Mouse (Mus musculus): ENCODE measurements around the gene Ssna1.

Gene Ssna1

GRCm38 (mm10) chr2:25233421-25233820 lies 38.8 kb downstream of the Ssna1 start:
- in situ Hi-C loops (cut with MboI, MseI): loop anchor here (10.0 kb wide), 1 partner anchor 1671 kb away; the partner anchor contains the start of gene Surf6

- in situ Hi-C loops (cut with MboI, MseI): loop anchor here (10.0 kb wide), 1 partner anchor 1674 kb away; the partner anchor contains the start of gene Surf6
These were observed 41.2 kb downstream of the Ssna1 start for GRCm38 (mm10) chr2:25231038-25231437.

- in situ Hi-C loops (cut with MboI, MseI): loop anchor here (10.0 kb wide), 1 partner anchor 1674 kb away; the partner anchor contains the start of gene Surf6
These were observed 41.7 kb downstream of the Ssna1 start for GRCm38 (mm10) chr2:25230581-25230980.

GRCm38 (mm10) chr2:25229582-25229981 lies 42.7 kb downstream of the Ssna1 start:
- in situ Hi-C loops (cut with MboI, MseI): no loop called here

- in situ Hi-C loops (cut with MboI, MseI): no loop called here
These were observed 43.2 kb downstream of the Ssna1 start for GRCm38 (mm10) chr2:25228995-25229530.

GRCm38 (mm10) chr2:25228431-25228889 lies 43.8 kb downstream of the Ssna1 start:
- in situ Hi-C loops (cut with MboI, MseI): no loop called here

GRCm38 (mm10) chr2:25227406-25227805 lies 44.8 kb downstream of the Ssna1 start:
- in situ Hi-C loops (cut with MboI, MseI): no loop called here

GRCm38 (mm10) chr2:25226864-25227263 lies 45.4 kb downstream of the Ssna1 start:
- in situ Hi-C loops (cut with MboI, MseI): no loop called here

GRCm38 (mm10) chr2:25225811-25226379 lies 46.3 kb downstream of the Ssna1 start:
- in situ Hi-C loops (cut with MboI, MseI): no loop called here

- in situ Hi-C loops (cut with MboI, MseI): no loop called here
These were observed 47.2 kb downstream of the Ssna1 start for GRCm38 (mm10) chr2:25224766-25225752.

- in situ Hi-C loops (cut with MboI, MseI): no loop called here
These were observed 47.8 kb downstream of the Ssna1 start, which contains the start of gene Tubb4b for GRCm38 (mm10) chr2:25224492-25224765. Tubb4b (minus strand) TSS chr2:25224702.

GRCm38 (mm10) chr2:25223681-25224491 lies 48.4 kb downstream of the Ssna1 start:
- in situ Hi-C loops (cut with MboI, MseI): no loop called here

GRCm38 (mm10) chr2:25221331-25221772 lies 50.9 kb downstream of the Ssna1 start:
- in situ Hi-C loops (cut with MboI, MseI): no loop called here

Data from regulatory T cell (primary cell).